In the genomic region with DNA sequence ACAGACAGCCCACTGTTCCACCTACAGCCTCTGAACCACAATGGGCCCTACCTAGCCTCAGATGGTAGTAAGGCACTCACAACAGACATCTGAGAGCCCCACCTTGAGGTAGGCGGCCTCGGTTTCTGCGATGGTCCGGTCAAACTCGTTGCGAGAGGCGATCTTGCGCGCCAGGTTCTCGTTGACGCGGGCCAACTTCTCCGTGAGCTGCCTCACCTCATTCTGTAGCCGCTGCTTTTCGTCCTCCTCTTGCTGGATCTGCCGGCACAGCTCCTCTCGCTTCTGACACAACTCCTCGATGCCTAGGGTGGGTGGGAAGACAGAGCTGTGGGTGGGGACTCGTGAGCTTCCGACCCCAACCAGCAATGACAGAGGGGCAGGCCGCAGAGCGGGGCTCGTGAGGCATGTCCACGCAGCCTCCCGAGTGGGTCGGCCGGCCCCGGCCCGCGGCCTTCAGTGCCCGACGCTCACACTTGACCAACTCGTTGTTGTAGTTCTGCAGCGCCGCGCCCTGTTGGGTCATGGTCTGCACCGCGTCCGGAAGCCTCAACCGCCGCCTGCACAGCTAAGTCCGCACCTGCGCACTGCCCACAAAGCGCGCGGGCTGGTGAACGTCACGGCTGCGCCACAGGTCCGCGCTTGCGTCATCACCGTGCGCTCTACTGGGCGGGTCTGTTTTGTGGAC, we compare ENCODE assay signal across 8 mouse cellular contexts. TPM values are rescaled to one million over a fixed set of nuclear protein-coding genes. Genes with fewer than 3 reads are reported as not detected.
DNase-seq lines count a peak whose midpoint lies in the region; ATAC-seq lines count a peak whose summit lies in the region.

Gene Ssna1, minus strand, starts transcription at position 612 of the 685 bp plus-strand sequence.
Gene Anapc2, plus strand, starts transcription at position 652 of the 685 bp plus-strand sequence.

- no peaks in the 10 kb centered on the region for H3K27me3 ChIP-seq in hindbrain, embryonic 11.5 days (ENCODE audit: control insufficient read depth, insufficient read depth, low read length)

- H3K27ac ChIP-seq in hindbrain, embryonic 11.5 days (ENCODE audit: low read depth, low read length) = peak within 1 kb of the TSS; percentile 78

- peak; percentile 98 for DNase-seq in Muller cell, postnatal 12 days (ENCODE audit: inconsistent ontology term)
- peak; percentile 97 for DNase-seq in cerebellum, adult 9-11 months
- DNase-seq in frontal cortex, adult 2 months (ENCODE audit: extremely low spot score in 1 of 2, low spot score in 1 of 2) = peak; percentile 92 to 98
- peak; percentile 100 for DNase-seq in hindbrain, embryonic 11.5 days (ENCODE audit: low spot score)
- DNase-seq in layer of hippocampus, postnatal 10 days (ENCODE audit: low spot score in 2 of 2) = peak; percentile 98 to 99
- DNase-seq in lung, postnatal 10 days = peak; percentile 99
- DNase-seq in ovary, postnatal 36 days (ENCODE audit: low spot score) = peak; percentile 97
- DNase-seq in thymus, postnatal 25 days = peak; percentile 97

- H3K4me1 ChIP-seq in hindbrain, embryonic 11.5 days (replicated peaks; ENCODE audit: control insufficient read depth, insufficient read depth, low read length) = peaks cover 16% of the 10 kb centered on the region

- H3K4me2 ChIP-seq in hindbrain, embryonic 11.5 days (replicated peaks; ENCODE audit: low read depth, low read length) = peak within 1 kb of the TSS; percentile 94

- no peaks in the 10 kb centered on the region for H3K9me3 ChIP-seq in hindbrain, embryonic 11.5 days (ENCODE audit: control insufficient read depth, low read length)

- no peaks in the 10 kb centered on the region; the same call in 1 of the 2 replicates for H3K36me3 ChIP-seq in hindbrain, embryonic 11.5 days (ENCODE audit: control insufficient read depth, insufficient read depth, low read length)

- 1% methylated on average over 45 of the region's 55 CpGs for WGBS in hindbrain, embryonic 11.5 days

- peak within 1 kb of the TSS; percentile 92 for H3K4me3 ChIP-seq in hindbrain, embryonic 11.5 days (ENCODE audit: low read depth, low read length)

- ATAC-seq in hindbrain, embryonic 11.5 days (ENCODE audit: low FRiP score) = peak; percentile 93

- peak within 1 kb of the TSS; percentile 93 for H3K9ac ChIP-seq in hindbrain, embryonic 11.5 days (ENCODE audit: low read depth, low read length)

RNA-seq across cellular contexts. Expression of gene Ssna1, which starts in this region (rescaled TPM):
- polyA plus RNA-seq in frontal cortex, adult 2 months (2012; rRNA removed) = 75.4 and 86.0 TPM in 2 replicates
- 244 and 248 TPM in 2 replicates for polyA plus RNA-seq in hindbrain, embryonic 11.5 days (2014; fragmentation: Nextera tagmentation; extraction: Ambion mirVana)
- total RNA-seq in layer of hippocampus, postnatal 10 days (2021) = 10 to 100 TPM; 77.2 to 83.4 TPM

RNA-seq across cellular contexts. Expression of gene Anapc2, which starts in this region (rescaled TPM):
- 69.9 and 79.0 TPM in 2 replicates for polyA plus RNA-seq in frontal cortex, adult 2 months (2012; rRNA removed)
- polyA plus RNA-seq in hindbrain, embryonic 11.5 days (2014; fragmentation: Nextera tagmentation; extraction: Ambion mirVana) = 107 and 110 TPM in 2 replicates
- 10 to 100 TPM; 82.8 to 85.3 TPM for total RNA-seq in layer of hippocampus, postnatal 10 days (2021)

Comparison
In these comparisons a context has a peak if more than half of its experiments do, and no peak if none do; other contexts are left out.
1. Peak in every context shown above with its lines: DNase-seq, ATAC-seq, H3K4me3 ChIP-seq and H3K27ac ChIP-seq.